Mouse (Mus musculus): ENCODE results near the gene Glrp1. TPM values are rescaled to one million over a fixed set of nuclear protein-coding genes. Genes with fewer than 3 reads are reported as not detected.

Glrp1 gene
- polyA plus RNA-seq (2015; fragmentation: Nextera tagmentation; extraction: Ambion mirVana), result 0.14 TPM in 1 of 2 replicates, not detected in the other

DNA sequence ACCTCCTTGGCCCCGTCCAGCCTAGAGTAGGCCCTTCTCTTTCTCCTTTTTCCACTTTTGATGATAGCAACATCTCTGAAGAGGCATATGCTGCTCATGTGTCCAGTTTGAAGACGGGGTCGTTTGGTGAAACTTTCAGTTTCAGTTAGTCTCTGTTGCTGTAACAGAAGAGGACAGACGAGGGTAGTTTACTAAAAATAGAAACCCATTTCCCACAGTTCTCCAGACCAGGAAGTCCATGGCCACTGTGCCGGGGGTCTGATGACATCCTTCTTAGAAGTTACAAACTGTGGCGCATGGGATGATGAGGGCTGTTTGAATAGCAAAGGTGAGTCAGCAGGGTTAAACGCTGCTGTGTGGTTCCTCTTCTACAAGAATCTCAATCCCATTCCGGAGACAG, at the start of gene Glrp1:
Gene Glrp1, minus strand, starts transcription at position 278 of the 400 bp plus-strand sequence.
- H3K4me2 ChIP-seq, result no peak within 1 kb of the TSS
- no peak within 1 kb of the TSS for H3K4me3 ChIP-seq
- H3K36me3 ChIP-seq, result no peaks in the 10 kb centered on the region
- no peak within 1 kb of the TSS for H3K27ac ChIP-seq
- no peaks in the 10 kb centered on the region for H3K27me3 ChIP-seq
- H3K9me3 ChIP-seq, result no peaks in the 10 kb centered on the region
- no peaks in the 10 kb centered on the region for H3K4me1 ChIP-seq
- no peak for ATAC-seq (ENCODE audit: insufficient number of reproducible peaks, low FRiP score, low TSS enrichment, low read depth)
- WGBS, result 68% methylated on average over 8 of the region's 8 CpGs
- no peak within 1 kb of the TSS for H3K9ac ChIP-seq

DNA sequence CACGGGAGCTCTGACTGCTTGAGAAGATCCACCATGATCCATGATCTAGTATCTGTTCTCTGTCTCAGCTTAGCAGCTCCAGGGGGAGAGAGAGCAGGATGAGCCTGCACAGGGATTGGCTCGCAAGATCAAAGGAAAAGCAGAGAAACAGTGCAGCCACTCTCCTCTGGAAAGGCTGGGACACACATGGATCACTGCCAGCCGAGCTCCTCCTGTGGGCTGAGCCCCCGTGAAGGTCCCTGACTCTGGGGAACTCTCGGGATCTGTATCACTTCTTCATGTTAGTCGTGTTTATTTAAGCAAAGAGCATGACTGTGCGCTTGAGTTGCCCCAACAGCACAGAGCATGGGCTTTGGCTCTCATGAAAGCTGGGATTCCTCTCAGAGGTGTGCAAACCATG, 49.4 kb upstream of the Glrp1 start:
- Histone ChIP-seq H3K9ac (no peak overlapping the region), H3K36me3 (no peaks in the 10 kb centered on the region), H3K9me3 (no peaks in the 10 kb centered on the region), H3K4me3 (no peak overlapping the region), H3K27ac (no peak overlapping the region), H3K4me2 (0 out of 2 replicates have a peak overlapping the region, but pooled peaks have one; percentile 14), H3K27me3 (no peaks in the 10 kb centered on the region), H3K4me1 (peaks cover 5% of the 10 kb centered on the region)
- no peak for ATAC-seq (ENCODE audit: insufficient number of reproducible peaks, low FRiP score, low TSS enrichment, low read depth)
- 9% methylated on average over 7 of the region's 7 CpGs for WGBS

DNA sequence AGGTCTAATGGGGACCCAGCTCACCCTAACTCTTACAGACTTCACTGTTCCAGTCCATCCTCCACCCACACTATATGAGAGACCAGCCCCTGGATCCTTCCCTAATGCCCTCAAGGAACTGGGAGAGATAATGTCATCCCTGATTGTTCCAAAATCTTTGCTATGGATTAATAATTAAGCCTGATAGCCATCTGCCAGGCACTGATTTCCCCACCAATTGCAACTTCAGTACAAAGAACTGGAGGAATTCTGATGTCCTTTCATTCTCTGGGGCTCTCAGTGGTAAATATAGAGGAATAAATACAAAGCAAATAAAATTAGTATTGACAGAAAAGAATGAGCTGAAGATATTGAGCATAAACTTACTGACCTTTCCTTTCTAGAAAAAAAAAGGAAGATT, 48.9 kb upstream of the Glrp1 start:
- no peak overlapping the region for H3K27ac ChIP-seq
- H3K27me3 ChIP-seq, result no peaks in the 10 kb centered on the region
- no peak overlapping the region for H3K4me3 ChIP-seq
- H3K36me3 ChIP-seq, result no peaks in the 10 kb centered on the region
- no peak overlapping the region for H3K9ac ChIP-seq
- no peak for ATAC-seq (ENCODE audit: insufficient number of reproducible peaks, low FRiP score, low TSS enrichment, low read depth)
- H3K9me3 ChIP-seq, result no peaks in the 10 kb centered on the region
- no peak overlapping the region for H3K4me2 ChIP-seq
- peaks cover 5% of the 10 kb centered on the region for H3K4me1 ChIP-seq

DNA sequence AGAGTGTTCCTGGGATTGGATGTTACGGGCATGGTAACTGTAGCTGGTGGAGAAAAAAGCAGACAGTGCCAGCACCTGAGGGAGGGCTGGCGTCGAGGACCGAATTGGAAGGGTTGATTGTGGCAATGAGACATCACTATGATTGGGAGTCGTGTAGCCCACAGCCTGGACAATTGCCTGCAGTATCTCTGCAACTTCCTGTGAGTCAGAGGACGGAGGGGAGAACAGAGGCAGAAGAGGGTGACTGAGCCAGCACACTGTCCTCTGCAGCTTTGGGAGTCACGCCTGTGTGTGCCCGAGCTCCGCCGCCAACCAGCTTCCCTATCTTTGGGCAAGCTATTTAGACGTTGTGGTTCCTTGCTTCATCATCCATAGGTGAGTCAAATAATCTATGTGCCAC, 46.5 kb upstream of the Glrp1 start:
- peaks cover 5% of the 10 kb centered on the region for H3K4me1 ChIP-seq
- no peak for ATAC-seq (ENCODE audit: insufficient number of reproducible peaks, low FRiP score, low TSS enrichment, low read depth)
- no peak overlapping the region for H3K9ac ChIP-seq
- no peak overlapping the region for H3K27ac ChIP-seq
- H3K36me3 ChIP-seq, result no peaks in the 10 kb centered on the region
- no peaks in the 10 kb centered on the region for H3K27me3 ChIP-seq
- H3K4me3 ChIP-seq, result no peak overlapping the region
- 74% methylated on average over 11 of the region's 11 CpGs for WGBS
- H3K4me2 ChIP-seq, result no peak overlapping the region
- no peaks in the 10 kb centered on the region for H3K9me3 ChIP-seq

DNA sequence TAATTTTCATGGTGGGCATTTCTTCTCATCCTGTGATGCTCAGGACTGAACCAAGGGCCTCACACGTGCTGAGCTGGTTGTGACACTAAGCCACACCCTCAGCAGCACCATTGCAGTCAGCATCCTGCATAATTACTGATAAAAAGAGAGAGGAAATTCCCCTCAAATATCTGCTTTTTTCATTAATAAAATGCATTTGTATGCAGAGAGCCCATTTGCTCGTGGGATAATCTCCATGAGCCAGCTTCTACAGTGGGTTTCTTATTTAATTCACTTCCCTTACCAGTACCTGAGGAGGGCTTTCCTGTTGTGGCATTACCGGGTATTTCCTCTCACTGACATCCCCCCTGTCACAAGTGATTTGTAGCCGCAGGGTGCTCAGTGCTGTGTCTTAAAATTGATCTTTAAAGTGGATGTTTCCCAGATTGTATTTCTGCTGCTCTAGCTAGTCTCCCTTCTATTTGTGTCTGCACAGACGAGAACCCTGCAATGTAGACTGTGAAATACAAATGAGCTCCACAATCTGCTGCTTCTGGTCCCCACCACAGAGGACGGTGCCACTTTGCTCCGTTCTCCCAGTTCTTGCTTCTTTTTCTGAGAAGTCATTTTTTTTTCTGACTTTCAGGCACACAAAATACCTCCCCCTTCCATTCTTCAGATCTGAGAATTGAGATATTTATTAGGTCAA, 43.8 kb upstream of the Glrp1 start:
- Histone ChIP-seq H3K27ac (no peak overlapping the region), H3K4me2 (no peak overlapping the region), H3K36me3 (no peaks in the 10 kb centered on the region), H3K4me1 (no peaks in the 10 kb centered on the region), H3K27me3 (no peaks in the 10 kb centered on the region), H3K9ac (no peak overlapping the region), H3K9me3 (no peaks in the 10 kb centered on the region), H3K4me3 (no peak overlapping the region)
- no peak for ATAC-seq (ENCODE audit: insufficient number of reproducible peaks, low FRiP score, low TSS enrichment, low read depth)
- 32% methylated on average over 7 of the region's 7 CpGs for WGBS

DNA sequence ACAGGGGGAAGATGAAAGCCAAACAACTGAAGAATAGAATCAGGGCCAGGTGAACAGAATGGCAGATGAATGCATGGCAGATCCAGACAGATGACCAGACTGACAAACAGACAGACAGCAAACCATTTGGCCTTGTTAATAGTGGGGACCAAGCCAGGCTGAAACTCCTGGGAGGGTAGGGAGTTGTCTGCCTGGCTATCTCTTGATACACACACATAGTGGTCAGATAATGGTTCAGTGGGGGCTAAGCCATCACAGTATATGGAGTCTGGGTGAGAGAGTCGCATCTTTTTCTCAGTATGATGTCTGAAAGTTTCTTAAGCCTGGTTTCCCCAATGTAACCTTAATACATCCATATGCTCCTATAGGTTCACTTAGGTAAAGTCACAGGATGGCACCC, 39.4 kb upstream of the Glrp1 start:
- Histone ChIP-seq H3K9me3 (no peaks in the 10 kb centered on the region), H3K4me3 (no peak overlapping the region), H3K27me3 (no peaks in the 10 kb centered on the region), H3K36me3 (no peaks in the 10 kb centered on the region), H3K9ac (no peak overlapping the region), H3K4me2 (no peak overlapping the region), H3K4me1 (no peaks in the 10 kb centered on the region), H3K27ac (no peak overlapping the region)
- no peak for ATAC-seq (ENCODE audit: insufficient number of reproducible peaks, low FRiP score, low TSS enrichment, low read depth)
- WGBS, result 86% methylated on average over 1 of the region's 1 CpGs

DNA sequence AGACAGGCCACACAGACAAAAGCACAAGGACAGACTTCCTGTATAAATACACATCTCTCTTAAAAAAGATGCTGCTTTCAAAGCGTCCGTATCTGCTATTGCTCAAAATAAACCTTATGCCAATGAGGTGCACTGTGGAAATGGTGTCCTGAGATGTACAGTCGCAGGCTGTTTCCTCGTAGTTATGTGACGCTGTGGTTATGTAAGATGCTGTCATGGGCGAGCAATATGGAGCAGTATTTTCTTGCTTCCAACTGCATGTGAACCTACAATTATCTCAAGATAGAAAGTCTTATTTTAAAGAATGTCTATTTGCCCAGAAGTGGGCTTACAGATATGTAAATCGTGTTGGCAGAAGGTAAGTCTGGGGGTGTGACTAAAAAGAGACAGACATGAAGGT, 37.3 kb upstream of the Glrp1 start:
- Histone ChIP-seq H3K9ac (no peak overlapping the region), H3K4me1 (no peaks in the 10 kb centered on the region), H3K36me3 (no peaks in the 10 kb centered on the region), H3K9me3 (no peaks in the 10 kb centered on the region), H3K27ac (no peak overlapping the region), H3K27me3 (no peaks in the 10 kb centered on the region), H3K4me2 (no peak overlapping the region), H3K4me3 (no peak overlapping the region)
- no peak for ATAC-seq (ENCODE audit: insufficient number of reproducible peaks, low FRiP score, low TSS enrichment, low read depth)
- WGBS, result 86% methylated on average over 7 of the region's 7 CpGs

DNA sequence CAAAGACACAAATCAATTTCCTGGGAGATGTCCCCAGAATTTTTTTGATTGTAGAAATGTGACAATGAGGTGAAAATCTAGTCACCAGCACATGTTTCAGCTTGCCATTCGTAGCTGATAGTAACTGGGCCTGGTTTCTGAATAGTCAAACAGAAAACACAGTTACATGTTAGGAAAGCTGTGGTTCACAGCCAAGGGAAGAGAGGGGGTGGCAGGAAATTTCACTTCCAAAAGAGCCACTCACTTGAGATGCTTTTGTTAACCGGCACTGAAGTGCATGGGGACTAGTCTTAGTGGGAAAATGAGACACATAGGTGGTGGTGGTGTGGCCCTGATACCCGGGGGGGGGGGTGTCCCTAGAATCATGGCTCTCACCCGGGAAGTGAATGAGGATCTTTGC, 33.7 kb upstream of the Glrp1 start:
- Histone ChIP-seq H3K9me3 (no peaks in the 10 kb centered on the region), H3K4me1 (peaks cover 5% of the 10 kb centered on the region; the same call in 1 of the 2 replicates), H3K36me3 (no peaks in the 10 kb centered on the region), H3K27ac (no peak overlapping the region), H3K4me2 (no peak overlapping the region), H3K4me3 (no peak overlapping the region), H3K9ac (no peak overlapping the region), H3K27me3 (no peaks in the 10 kb centered on the region)
- no peak for ATAC-seq (ENCODE audit: insufficient number of reproducible peaks, low FRiP score, low TSS enrichment, low read depth)
- 63% methylated on average over 4 of the region's 4 CpGs for WGBS

DNA sequence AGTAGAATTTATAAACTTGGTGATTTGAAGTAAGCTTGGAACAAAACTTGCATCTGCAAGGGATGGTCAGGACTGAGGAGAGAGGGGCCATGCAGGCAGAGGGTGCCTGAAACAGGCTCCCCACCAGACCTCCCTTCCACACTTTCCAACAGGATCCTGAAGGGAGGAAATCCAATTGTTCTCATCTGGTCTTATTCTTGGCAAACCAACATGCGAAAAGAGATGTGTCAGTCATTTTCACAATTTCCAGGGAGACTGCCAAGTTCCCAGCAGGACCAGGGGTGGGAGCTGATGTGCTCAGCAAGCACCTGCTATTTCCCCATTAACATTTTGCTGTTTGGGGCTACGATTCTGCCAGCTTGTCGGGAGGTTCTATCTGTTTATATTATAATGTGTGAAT, 30.0 kb upstream of the Glrp1 start:
- H3K4me1 ChIP-seq, result peaks cover 5% of the 10 kb centered on the region; the same call in 1 of the 2 replicates
- no peak for ATAC-seq (ENCODE audit: insufficient number of reproducible peaks, low FRiP score, low TSS enrichment, low read depth)
- H3K9ac ChIP-seq, result no peak overlapping the region
- no peak overlapping the region for H3K27ac ChIP-seq
- H3K36me3 ChIP-seq, result no peaks in the 10 kb centered on the region
- no peak overlapping the region for H3K4me3 ChIP-seq
- no peaks in the 10 kb centered on the region for H3K27me3 ChIP-seq
- 49% methylated on average over 3 of the region's 3 CpGs for WGBS
- no peaks in the 10 kb centered on the region for H3K9me3 ChIP-seq
- no peak overlapping the region for H3K4me2 ChIP-seq

DNA sequence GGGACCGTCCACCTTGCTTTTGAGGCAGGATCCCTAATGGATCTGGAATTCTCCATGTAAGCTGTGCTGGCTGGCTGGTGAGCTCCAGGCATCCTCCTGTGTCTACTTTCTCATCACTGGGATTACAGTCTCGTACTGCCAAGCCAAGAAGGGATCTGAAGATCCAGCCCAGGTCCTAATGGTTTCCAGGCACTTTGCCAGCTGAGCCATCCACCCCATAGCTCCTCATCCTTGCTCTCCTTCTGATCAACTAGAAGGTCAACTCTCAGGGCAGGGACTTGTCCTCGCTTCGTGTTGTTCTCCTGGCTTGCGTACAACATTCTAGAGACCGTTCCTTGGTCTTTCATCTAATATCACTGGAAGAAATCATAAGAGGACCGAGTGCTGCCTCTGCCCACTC, 29.4 kb upstream of the Glrp1 start:
- H3K9ac ChIP-seq, result no peak overlapping the region
- H3K4me1 ChIP-seq, result peaks cover 5% of the 10 kb centered on the region; the same call in 1 of the 2 replicates
- no peaks in the 10 kb centered on the region for H3K27me3 ChIP-seq
- H3K4me3 ChIP-seq, result no peak overlapping the region
- ATAC-seq (ENCODE audit: insufficient number of reproducible peaks, low FRiP score, low TSS enrichment, low read depth), result no peak
- H3K4me2 ChIP-seq, result no peak overlapping the region
- H3K9me3 ChIP-seq, result no peaks in the 10 kb centered on the region
- WGBS, result 79% methylated on average over 7 of the region's 7 CpGs
- H3K36me3 ChIP-seq, result no peaks in the 10 kb centered on the region
- no peak overlapping the region for H3K27ac ChIP-seq

DNA sequence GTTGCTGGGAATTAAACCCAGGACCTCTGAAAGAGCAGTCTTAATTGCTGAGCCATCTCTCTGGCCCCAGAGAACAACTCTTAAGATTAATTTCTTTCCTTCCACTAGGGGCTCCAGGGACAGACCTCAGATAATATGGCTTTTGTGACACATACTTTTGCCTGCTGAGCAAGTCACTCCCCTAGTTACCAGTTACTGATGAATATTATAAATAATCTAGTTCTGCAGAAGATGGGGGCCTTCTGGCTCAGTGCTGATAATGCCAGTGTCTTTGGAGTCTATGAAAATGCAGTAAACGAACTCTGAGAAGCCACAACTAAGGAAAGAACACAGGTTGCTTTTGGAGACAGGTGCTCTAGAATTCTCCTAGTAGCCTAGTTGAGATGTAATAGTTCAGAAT, 26.4 kb upstream of the Glrp1 start:
- Histone ChIP-seq H3K9ac (no peak overlapping the region), H3K4me2 (no peak overlapping the region), H3K9me3 (no peaks in the 10 kb centered on the region), H3K27ac (no peak overlapping the region), H3K4me3 (no peak overlapping the region), H3K27me3 (no peaks in the 10 kb centered on the region), H3K36me3 (no peaks in the 10 kb centered on the region), H3K4me1 (peaks cover 5% of the 10 kb centered on the region; the same call in 1 of the 2 replicates)
- WGBS, result 90% methylated on average over 1 of the region's 1 CpGs
- ATAC-seq (ENCODE audit: insufficient number of reproducible peaks, low FRiP score, low TSS enrichment, low read depth), result no peak

DNA sequence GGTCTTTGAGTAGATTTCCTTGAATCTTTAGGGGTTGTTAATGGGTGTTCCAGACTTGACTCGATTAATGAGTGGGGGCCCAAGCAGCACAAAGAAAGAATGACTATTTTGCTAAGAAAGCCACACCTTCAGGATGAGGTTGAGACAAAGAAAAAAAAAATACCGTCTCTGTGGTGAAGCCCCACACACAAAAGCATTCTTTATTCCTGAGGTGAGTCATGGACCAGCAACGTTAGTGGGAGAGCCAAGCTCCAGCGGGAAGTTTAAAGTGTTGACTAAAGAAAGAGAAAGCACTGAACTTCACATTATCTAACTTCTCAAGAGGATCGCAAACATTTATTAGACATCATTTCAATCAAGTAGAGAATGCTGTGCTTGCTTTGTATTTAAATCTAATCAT, 24.2 kb upstream of the Glrp1 start:
- H3K36me3 ChIP-seq, result no peaks in the 10 kb centered on the region
- H3K9ac ChIP-seq, result no peak overlapping the region
- WGBS, result 57% methylated on average over 5 of the region's 5 CpGs
- no peaks in the 10 kb centered on the region for H3K9me3 ChIP-seq
- no peak for ATAC-seq (ENCODE audit: insufficient number of reproducible peaks, low FRiP score, low TSS enrichment, low read depth)
- no peak overlapping the region for H3K4me3 ChIP-seq
- peaks cover under 1% of the 10 kb centered on the region; the same call in 1 of the 2 replicates for H3K4me1 ChIP-seq
- no peak overlapping the region for H3K27ac ChIP-seq
- no peak overlapping the region for H3K4me2 ChIP-seq
- H3K27me3 ChIP-seq, result no peaks in the 10 kb centered on the region

DNA sequence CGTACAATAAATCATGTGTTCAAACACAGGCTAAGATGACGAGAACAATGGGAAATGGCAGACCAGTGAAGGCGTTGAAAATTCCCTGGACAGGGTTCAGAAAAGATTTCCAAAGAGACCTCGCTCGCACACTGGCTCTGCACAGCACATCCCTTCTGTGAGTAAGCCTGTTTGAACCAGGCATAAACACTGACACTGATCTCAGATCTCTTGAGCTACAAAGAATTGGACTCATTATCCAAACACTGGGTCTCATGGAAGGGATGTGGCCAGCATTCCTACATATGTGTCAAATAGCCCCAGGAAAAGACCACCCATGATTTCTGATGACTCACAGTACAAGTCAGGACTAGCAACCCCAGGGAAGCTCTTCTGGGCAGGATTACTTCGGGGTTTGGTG, 16.3 kb upstream of the Glrp1 start:
- no peaks in the 10 kb centered on the region for H3K4me1 ChIP-seq
- no peak overlapping the region for H3K9ac ChIP-seq
- no peak for ATAC-seq (ENCODE audit: insufficient number of reproducible peaks, low FRiP score, low TSS enrichment, low read depth)
- 43% methylated on average over 6 of the region's 6 CpGs for WGBS
- no peak overlapping the region for H3K4me2 ChIP-seq
- no peaks in the 10 kb centered on the region for H3K27me3 ChIP-seq
- H3K36me3 ChIP-seq, result no peaks in the 10 kb centered on the region
- no peak overlapping the region for H3K27ac ChIP-seq
- no peak overlapping the region for H3K4me3 ChIP-seq
- no peaks in the 10 kb centered on the region for H3K9me3 ChIP-seq

Data from limb, embryonic 15.5 days (tissue).